ENCODE assay signal across 17 mouse cellular contexts in the genomic region with DNA sequence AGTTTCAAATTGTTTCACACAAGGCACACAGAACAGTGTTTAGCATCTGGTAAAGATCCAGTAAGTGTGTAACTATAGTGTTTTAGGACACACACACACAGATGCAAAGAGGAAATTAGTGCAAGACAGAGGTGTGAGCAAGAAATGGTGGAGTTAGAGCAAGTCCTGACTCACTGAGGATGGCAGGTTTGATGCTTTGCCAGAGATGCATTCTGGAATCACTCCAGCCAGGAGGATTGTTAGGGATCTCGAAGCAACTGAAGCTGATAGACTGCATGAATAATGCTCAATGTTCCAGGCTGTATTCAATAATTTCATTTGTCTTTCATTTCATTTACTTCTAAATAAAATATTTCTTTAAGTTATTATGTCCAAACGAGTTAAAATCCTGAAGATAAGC.
"Had no signal": no experiment of that assay in that cellular context is flagged by ENCODE, and none has a peak within 500 bp of the region (broad histone marks: within the 10 kb centered on the region; RNA-seq: fewer than 3 reads in every experiment).

No protein-coding gene starts in this region.

- ATAC-seq: liver, postnatal 0 days; lung, postnatal 0 days had no signal

- H3K27ac ChIP-seq: lung, embryonic 15.5 days; macrophage; midbrain, embryonic 12.5 days; neural tube, embryonic 12.5 days; stomach, embryonic 15.5 days; stomach, postnatal 0 days had no signal

- H3K4me2 ChIP-seq: lung, embryonic 15.5 days; midbrain, embryonic 12.5 days; neural tube, embryonic 12.5 days; stomach, embryonic 15.5 days had no signal

- H3K36me3 ChIP-seq: lung, embryonic 15.5 days; midbrain, embryonic 12.5 days; neural tube, embryonic 12.5 days; stomach, embryonic 15.5 days had no signal

- H3K27me3 ChIP-seq: lung, embryonic 15.5 days; megakaryocyte, embryonic 14.5 days; midbrain, embryonic 12.5 days; neural tube, embryonic 12.5 days; stomach, embryonic 15.5 days had no signal

- H3K4me1 ChIP-seq: lung, embryonic 15.5 days; megakaryocyte, embryonic 14.5 days; midbrain, embryonic 12.5 days; neural tube, embryonic 12.5 days; stomach, embryonic 15.5 days had no signal

- H3K9ac ChIP-seq: liver, postnatal 0 days; lung, embryonic 15.5 days; midbrain, embryonic 12.5 days; neural tube, embryonic 12.5 days; stomach, embryonic 15.5 days had no signal

- H3K9me3 ChIP-seq: lung, embryonic 15.5 days; megakaryocyte, embryonic 14.5 days; midbrain, embryonic 12.5 days; neural tube, embryonic 12.5 days; stomach, embryonic 15.5 days had no signal

- H3K4me3 ChIP-seq: lung, embryonic 15.5 days; megakaryocyte, embryonic 14.5 days; midbrain, embryonic 12.5 days; neural tube, embryonic 12.5 days; stomach, embryonic 15.5 days had no signal

- DNase-seq: liver, postnatal 0 days; lung, adult 2 months; lung, postnatal 14 days; lung, postnatal 36 days; midbrain, embryonic 14.5 days; right cerebral cortex, postnatal 14 days; thymus, adult 18-20 months; thymus, postnatal 14 days; thymus, postnatal 36 days had no signal
